Mouse (Mus musculus): ENCODE measurements at regions not wholly inside any gene's neighbourhood (a gene's known extent, or its start where the extent isn't known, plus 50 kb on each side); places are given as distances from the start of the nearest gene placed in this dataset.

DNA sequence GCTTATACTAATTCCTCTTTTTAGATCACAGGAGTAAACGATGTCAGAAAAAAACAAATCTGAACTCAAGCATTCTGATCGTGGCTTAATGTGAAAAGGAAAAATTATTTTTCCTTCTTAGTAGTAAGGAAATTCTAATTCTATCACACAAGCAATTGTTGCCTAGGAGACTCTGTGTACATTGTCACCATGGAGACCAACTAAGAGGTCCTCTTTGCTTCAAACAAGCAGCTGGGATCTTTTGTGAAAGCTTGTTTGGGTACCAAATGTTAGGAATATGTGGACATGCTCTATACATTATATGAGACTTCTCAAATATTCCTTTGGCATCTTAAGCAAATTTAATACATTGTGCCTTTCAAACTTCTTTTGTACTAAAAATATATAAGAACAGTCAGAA, 345.9 kb upstream of the Atp10a start:
- peak; percentile 54; the same call in 1 of the 2 replicates for ATAC-seq
- Histone ChIP-seq H3K27me3 (replicated peaks; ENCODE audit: control insufficient read depth, insufficient read depth, low read length) (no peaks in the 10 kb centered on the region), H3K36me3 (ENCODE audit: control insufficient read depth, insufficient read depth) (no peaks in the 10 kb centered on the region), H3K9me3 (ENCODE audit: control insufficient read depth, low read length) (no peaks in the 10 kb centered on the region), H3K9ac (replicated peaks; ENCODE audit: low read depth, low read length) (no peak overlapping the region), H3K27ac (ENCODE audit: low read length) (no peak overlapping the region), H3K4me2 (ENCODE audit: low read length) (no peak overlapping the region), H3K4me1 (replicated peaks; ENCODE audit: control insufficient read depth, insufficient read depth, low read length) (no peaks in the 10 kb centered on the region), H3K4me3 (replicated peaks; ENCODE audit: low read length) (no peak overlapping the region)
- 57% methylated on average over 2 of the region's 2 CpGs for WGBS

- Histone ChIP-seq H3K9me3 (ENCODE audit: control insufficient read depth, low read length) (no peaks in the 10 kb centered on the region), H3K4me3 (replicated peaks; ENCODE audit: low read length) (no peak overlapping the region), H3K4me1 (replicated peaks; ENCODE audit: control insufficient read depth, insufficient read depth, low read length) (no peaks in the 10 kb centered on the region), H3K9ac (replicated peaks; ENCODE audit: low read depth, low read length) (no peak overlapping the region), H3K4me2 (ENCODE audit: low read length) (no peak overlapping the region), H3K27ac (ENCODE audit: low read length) (no peak overlapping the region), H3K36me3 (ENCODE audit: control insufficient read depth, insufficient read depth) (no peaks in the 10 kb centered on the region), H3K27me3 (replicated peaks; ENCODE audit: control insufficient read depth, insufficient read depth, low read length) (no peaks in the 10 kb centered on the region)
- WGBS, result 24% methylated on average over 1 of the region's 1 CpGs
- ATAC-seq, result no peak
These were observed 333.6 kb upstream of the Atp10a start for GRCm38 (mm10) chr7:58322381-58322780.

DNA sequence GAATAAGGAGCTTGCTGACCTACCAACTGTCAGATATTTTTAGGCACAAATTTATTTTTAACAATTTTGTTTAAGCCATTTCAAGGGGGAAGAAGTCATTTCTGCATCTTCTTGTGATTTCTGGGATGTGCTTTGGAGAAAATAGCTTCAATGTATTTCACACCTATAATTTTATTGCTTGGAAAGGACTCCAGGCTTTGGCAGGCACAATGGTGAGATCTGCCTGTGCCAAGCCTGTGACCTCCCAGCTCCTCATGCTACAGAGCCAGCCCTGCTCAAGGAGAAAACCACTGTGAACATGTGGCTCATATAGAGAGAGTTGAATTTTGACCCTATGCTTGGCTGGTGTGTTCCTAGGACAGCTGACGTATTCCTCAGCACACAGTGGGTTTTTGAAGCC, 288.6 kb upstream of the Atp10a start:
- H3K4me2 ChIP-seq (ENCODE audit: low read length), result no peak overlapping the region
- no peaks in the 10 kb centered on the region for H3K9me3 ChIP-seq (ENCODE audit: control insufficient read depth, low read length)
- H3K4me3 ChIP-seq (replicated peaks; ENCODE audit: low read length), result no peak overlapping the region
- H3K9ac ChIP-seq (replicated peaks; ENCODE audit: low read depth, low read length), result no peak overlapping the region
- H3K36me3 ChIP-seq (ENCODE audit: control insufficient read depth, insufficient read depth), result no peaks in the 10 kb centered on the region
- 59% methylated on average over 1 of the region's 1 CpGs for WGBS
- H3K27me3 ChIP-seq (replicated peaks; ENCODE audit: control insufficient read depth, insufficient read depth, low read length), result no peaks in the 10 kb centered on the region
- no peak for ATAC-seq
- no peak overlapping the region for H3K27ac ChIP-seq (ENCODE audit: low read length)
- H3K4me1 ChIP-seq (replicated peaks; ENCODE audit: control insufficient read depth, insufficient read depth, low read length), result no peaks in the 10 kb centered on the region

- Histone ChIP-seq H3K4me3 (replicated peaks; ENCODE audit: low read length) (no peak overlapping the region), H3K36me3 (ENCODE audit: control insufficient read depth, insufficient read depth) (no peaks in the 10 kb centered on the region), H3K4me2 (ENCODE audit: low read length) (no peak overlapping the region), H3K27me3 (replicated peaks; ENCODE audit: control insufficient read depth, insufficient read depth, low read length) (no peaks in the 10 kb centered on the region), H3K4me1 (replicated peaks; ENCODE audit: control insufficient read depth, insufficient read depth, low read length) (no peaks in the 10 kb centered on the region), H3K9ac (replicated peaks; ENCODE audit: low read depth, low read length) (no peak overlapping the region), H3K27ac (ENCODE audit: low read length) (no peak overlapping the region), H3K9me3 (ENCODE audit: control insufficient read depth, low read length) (no peaks in the 10 kb centered on the region)
- ATAC-seq, result no peak
- 74% methylated on average over 1 of the region's 1 CpGs for WGBS
These were observed 272.6 kb upstream of the Atp10a start for GRCm38 (mm10) chr7:58383401-58383800.

GRCm38 (mm10) chr7:58388326-58388725, 267.6 kb upstream of the Atp10a start:
- H3K27me3 ChIP-seq (replicated peaks; ENCODE audit: control insufficient read depth, insufficient read depth, low read length), result no peaks in the 10 kb centered on the region
- WGBS, result 81% methylated on average over 1 of the region's 1 CpGs

DNA sequence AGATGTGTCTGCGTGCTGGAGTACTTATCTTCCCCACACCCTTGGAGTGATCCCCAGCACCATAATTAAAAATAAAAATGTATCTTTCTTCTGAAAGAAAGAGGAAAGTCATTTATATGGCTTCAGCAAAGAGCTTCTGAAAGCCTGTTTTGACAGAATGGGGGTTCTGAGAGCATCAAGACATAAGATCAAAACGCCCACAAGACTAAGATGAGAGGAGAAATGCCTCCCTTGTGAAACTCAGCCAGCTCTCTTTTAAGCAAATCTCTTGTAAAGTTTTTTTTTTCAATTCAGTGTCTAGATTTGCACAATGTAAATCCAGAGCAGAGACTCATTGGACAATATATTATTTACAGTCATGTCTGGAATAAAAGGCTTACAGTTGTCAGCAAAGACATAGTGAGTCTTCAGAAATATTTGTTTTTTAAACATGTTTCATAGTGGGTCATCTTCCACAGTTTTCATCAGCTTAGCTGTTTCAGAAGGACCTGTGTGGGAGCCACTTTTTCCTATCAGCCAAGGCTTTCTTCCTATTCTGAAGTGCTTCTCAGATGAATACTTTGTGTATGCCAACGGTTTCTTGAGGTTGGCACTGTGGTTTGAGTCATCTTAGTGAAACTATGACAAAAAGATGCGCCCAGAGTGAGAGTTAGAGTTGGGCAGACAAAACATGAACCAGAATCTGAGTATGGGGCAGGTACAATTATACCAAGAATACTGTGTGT, 263.4 kb upstream of the Atp10a start:
- Histone ChIP-seq H3K27ac (ENCODE audit: low read length) (no peak overlapping the region), H3K4me1 (replicated peaks; ENCODE audit: control insufficient read depth, insufficient read depth, low read length) (no peaks in the 10 kb centered on the region), H3K9ac (replicated peaks; ENCODE audit: low read depth, low read length) (no peak overlapping the region), H3K36me3 (ENCODE audit: control insufficient read depth, insufficient read depth) (no peaks in the 10 kb centered on the region), H3K4me2 (ENCODE audit: low read length) (no peak overlapping the region), H3K27me3 (replicated peaks; ENCODE audit: control insufficient read depth, insufficient read depth, low read length) (no peaks in the 10 kb centered on the region), H3K4me3 (replicated peaks; ENCODE audit: low read length) (no peak overlapping the region), H3K9me3 (ENCODE audit: control insufficient read depth, low read length) (no peaks in the 10 kb centered on the region)
- no peak for ATAC-seq
- WGBS, result 80% methylated on average over 4 of the region's 4 CpGs

More at GRCm38 (mm10) chr7:58388326-58388725, 267.6 kb upstream of the Atp10a start:
- H3K4me2 ChIP-seq (ENCODE audit: low read length), result no peak overlapping the region
- no peak overlapping the region for H3K9ac ChIP-seq (replicated peaks; ENCODE audit: low read depth, low read length)
- H3K36me3 ChIP-seq (ENCODE audit: control insufficient read depth, insufficient read depth), result no peaks in the 10 kb centered on the region
- no peak overlapping the region for H3K4me3 ChIP-seq (replicated peaks; ENCODE audit: low read length)
- no peak overlapping the region for H3K27ac ChIP-seq (ENCODE audit: low read length)
- no peak for ATAC-seq
- no peaks in the 10 kb centered on the region for H3K9me3 ChIP-seq (ENCODE audit: control insufficient read depth, low read length)
- no peaks in the 10 kb centered on the region for H3K4me1 ChIP-seq (replicated peaks; ENCODE audit: control insufficient read depth, insufficient read depth, low read length)

DNA sequence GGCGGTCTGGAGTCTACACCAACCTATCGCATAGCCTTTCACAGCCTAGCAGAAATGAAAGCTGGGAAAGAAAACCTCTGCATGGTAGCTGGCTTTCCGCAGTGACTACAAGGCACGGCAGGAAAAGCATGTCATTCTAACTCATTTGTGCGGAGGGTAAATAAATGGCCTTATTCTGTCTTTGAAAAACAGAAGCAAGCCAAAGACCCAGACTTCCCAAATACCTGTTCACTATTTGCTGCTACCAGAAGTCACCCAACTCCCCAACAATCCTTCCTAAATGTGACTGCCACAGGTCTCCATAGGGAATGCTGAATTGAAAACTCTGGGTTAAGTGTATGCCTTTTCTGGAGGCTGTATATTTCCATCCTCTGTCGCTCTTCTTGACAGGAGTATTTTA, 258.0 kb upstream of the Atp10a start:
- Histone ChIP-seq H3K9ac (replicated peaks; ENCODE audit: low read depth, low read length) (peak overlapping the region; percentile 87), H3K27ac (ENCODE audit: low read length) (peak overlapping the region; percentile 100), H3K27me3 (replicated peaks; ENCODE audit: control insufficient read depth, insufficient read depth, low read length) (no peaks in the 10 kb centered on the region), H3K4me3 (replicated peaks; ENCODE audit: low read length) (peak overlapping the region; percentile 64), H3K9me3 (ENCODE audit: control insufficient read depth, low read length) (no peaks in the 10 kb centered on the region), H3K36me3 (ENCODE audit: control insufficient read depth, insufficient read depth) (no peaks in the 10 kb centered on the region), H3K4me2 (ENCODE audit: low read length) (peak overlapping the region; percentile 58), H3K4me1 (replicated peaks; ENCODE audit: control insufficient read depth, insufficient read depth, low read length) (peaks cover 10% of the 10 kb centered on the region)
- peak; percentile 3; the same call in 1 of the 2 replicates for ATAC-seq
- WGBS, result 1% methylated on average over 6 of the region's 6 CpGs

- no peaks in the 10 kb centered on the region for H3K36me3 ChIP-seq (ENCODE audit: control insufficient read depth, insufficient read depth)
- ATAC-seq, result peak; percentile 45
- peak overlapping the region; percentile 64 for H3K4me3 ChIP-seq (replicated peaks; ENCODE audit: low read length)
- no peaks in the 10 kb centered on the region for H3K9me3 ChIP-seq (ENCODE audit: control insufficient read depth, low read length)
- H3K4me2 ChIP-seq (ENCODE audit: low read length), result peak overlapping the region; percentile 58
- peaks cover 10% of the 10 kb centered on the region for H3K4me1 ChIP-seq (replicated peaks; ENCODE audit: control insufficient read depth, insufficient read depth, low read length)
- WGBS, result under 1% methylated on average over 9 of the region's 9 CpGs
- peak overlapping the region; percentile 87 for H3K9ac ChIP-seq (replicated peaks; ENCODE audit: low read depth, low read length)
- H3K27ac ChIP-seq (ENCODE audit: low read length), result peak overlapping the region; percentile 100
- no peaks in the 10 kb centered on the region for H3K27me3 ChIP-seq (replicated peaks; ENCODE audit: control insufficient read depth, insufficient read depth, low read length)
These were observed 257.3 kb upstream of the Atp10a start for GRCm38 (mm10) chr7:58398558-58399144.

- Histone ChIP-seq H3K27me3 (replicated peaks; ENCODE audit: control insufficient read depth, insufficient read depth, low read length) (no peaks in the 10 kb centered on the region), H3K9ac (replicated peaks; ENCODE audit: low read depth, low read length) (peak overlapping the region; percentile 87), H3K9me3 (ENCODE audit: control insufficient read depth, low read length) (no peaks in the 10 kb centered on the region), H3K27ac (ENCODE audit: low read length) (peak overlapping the region; percentile 100), H3K4me1 (replicated peaks; ENCODE audit: control insufficient read depth, insufficient read depth, low read length) (peaks cover 10% of the 10 kb centered on the region), H3K4me2 (ENCODE audit: low read length) (peak overlapping the region; percentile 58), H3K36me3 (ENCODE audit: control insufficient read depth, insufficient read depth) (no peaks in the 10 kb centered on the region), H3K4me3 (replicated peaks; ENCODE audit: low read length) (peak overlapping the region; percentile 64)
- peak; percentile 98 for ATAC-seq
- 0% methylated on average over 21 of the region's 21 CpGs for WGBS
These were observed 256.8 kb upstream of the Atp10a start for GRCm38 (mm10) chr7:58399145-58399604.
